Mouse (Mus musculus) kidney, postnatal 25 days (tissue): Measurements from ENCODE around the gene Gspt2.
A peak's percentile ranks its signal among the peaks of the same experiment; 100 is the strongest.
"Not testable (repeated sequence)": the region's sequence is repeated elsewhere in the genome, so short reads cannot be mapped to it uniquely, and the experiment has no call there.

Experiments used
- DNase-seq, 2 experiments: peaks; one replicate each; pipeline ENCODE4 v3.0.0; 2021; ENCODE audit warnings: mixed read lengths in 2 of 2

Gspt2 gene

GRCm38 (mm10) chrX:94635961-94636563 is at the start of gene Gspt2:
Gspt2 (plus strand) TSS chrX:94636069.
- DNase-seq = peak; percentile 20 to 57

GRCm38 (mm10) chrX:94624835-94625803 is 10.8 kb upstream of the Gspt2 start:
- peak; percentile 16 to 43 for DNase-seq

DNA sequence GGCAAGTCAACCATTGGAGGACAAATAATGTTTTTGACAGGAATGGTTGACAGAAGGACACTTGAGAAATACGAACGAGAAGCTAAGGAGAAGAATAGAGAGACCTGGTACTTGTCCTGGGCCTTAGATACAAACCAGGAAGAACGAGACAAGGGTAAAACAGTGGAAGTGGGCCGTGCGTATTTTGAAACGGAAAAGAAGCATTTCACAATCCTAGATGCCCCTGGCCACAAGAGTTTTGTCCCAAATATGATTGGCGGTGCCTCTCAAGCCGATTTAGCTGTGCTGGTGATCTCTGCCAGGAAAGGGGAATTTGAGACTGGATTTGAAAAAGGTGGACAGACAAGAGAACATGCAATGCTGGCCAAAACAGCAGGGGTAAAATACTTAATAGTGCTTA is 1.0 kb downstream of the Gspt2 start:
- no peak for DNase-seq

DNA sequence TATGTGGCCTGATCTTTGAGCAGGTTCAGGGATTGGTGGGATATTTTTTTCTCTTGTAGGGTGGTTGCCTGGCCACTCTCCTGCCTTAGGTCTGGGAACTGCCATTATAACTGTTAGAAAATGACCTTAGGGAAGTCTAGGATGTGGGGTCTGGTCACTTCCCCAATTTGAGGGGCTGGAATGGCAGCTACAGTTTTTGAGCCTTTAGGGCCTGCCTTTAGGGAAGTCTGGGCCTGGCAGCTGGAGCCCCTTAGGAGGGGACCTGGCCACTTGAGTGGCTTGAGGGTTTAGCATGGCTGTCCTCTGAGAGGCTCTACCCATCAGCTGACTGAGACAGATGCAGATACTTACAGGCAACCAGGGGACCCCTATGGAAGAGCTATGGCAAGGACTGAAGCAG is 12.7 kb downstream of the Gspt2 start:
- DNase-seq = no peak

- no peak for DNase-seq
Measured at GRCm38 (mm10) chrX:94657734-94658133, 21.9 kb downstream of the Gspt2 start.

DNA sequence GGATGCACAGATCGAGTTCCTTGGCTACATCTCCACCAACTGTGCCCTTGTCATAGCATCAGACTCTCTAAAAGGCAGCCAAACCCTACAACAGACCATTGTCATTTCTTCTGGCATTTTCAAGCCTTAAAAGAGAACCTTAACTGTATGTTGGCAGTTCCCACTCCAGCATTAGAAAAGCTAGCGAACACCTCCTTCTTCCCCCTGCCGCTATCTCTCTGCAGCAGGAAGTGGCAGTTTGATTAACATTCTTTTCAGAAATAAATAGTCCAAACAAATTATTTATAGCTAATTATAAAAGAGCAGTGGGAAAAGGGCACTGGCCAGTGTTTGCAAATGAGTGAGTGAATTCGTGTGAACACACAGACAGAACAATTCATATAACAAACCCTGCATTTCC is 34.9 kb downstream of the Gspt2 start:
- DNase-seq = no peak

GRCm38 (mm10) chrX:94674977-94675376 is 39.1 kb downstream of the Gspt2 start:
- peak in 1 of 2 experiments; percentile 58 for DNase-seq

DNA sequence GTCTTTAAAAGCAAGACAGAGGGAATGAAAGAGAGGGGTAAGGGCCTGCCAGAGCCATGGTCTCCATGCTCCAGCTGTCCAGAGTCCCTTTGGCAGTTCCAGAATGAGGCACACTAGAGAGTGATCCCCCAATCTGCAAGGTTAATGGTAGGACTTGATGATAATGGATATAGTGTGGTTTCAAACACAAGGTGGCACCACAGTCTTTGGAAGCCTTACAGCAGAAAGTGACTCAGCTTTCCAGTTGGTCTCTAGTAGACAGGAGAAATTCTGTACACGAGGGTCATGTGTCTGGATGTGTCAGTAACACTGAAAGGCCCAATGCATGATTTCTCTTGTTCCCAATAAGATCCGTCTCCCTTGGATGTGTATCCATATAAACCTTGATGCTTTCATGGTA is 45.7 kb downstream of the Gspt2 start:
- not testable (repeated sequence) for DNase-seq

DNA sequence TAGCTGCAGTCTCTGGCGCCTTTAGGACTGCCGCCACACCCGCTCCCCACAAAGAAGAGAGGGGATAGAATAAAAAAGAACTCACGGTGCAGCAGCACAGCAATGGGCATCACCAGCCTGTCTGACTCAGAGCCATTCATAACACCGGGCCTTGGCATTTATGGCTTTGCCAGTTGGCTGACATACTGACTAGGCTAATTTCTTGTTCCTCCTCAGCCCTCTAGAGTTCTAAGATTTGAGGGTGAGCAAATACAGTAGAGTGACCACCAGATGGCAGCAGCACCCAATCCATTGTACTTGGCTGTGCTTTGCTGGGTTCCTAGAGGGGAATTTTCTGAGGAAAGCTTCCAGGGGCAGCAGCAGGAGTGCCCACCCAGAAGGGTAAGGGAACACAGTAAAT is 53.7 kb downstream of the Gspt2 start:
- DNase-seq = peak in 1 of 2 experiments; percentile 25
